Mouse (Mus musculus) midbrain, postnatal 0 days (tissue): ENCODE data around the gene Shtn1. TPM values are rescaled to one million over a fixed set of nuclear protein-coding genes. Genes with fewer than 3 reads are reported as not detected.
A peak's percentile ranks its signal among the peaks of the same experiment; 100 is the strongest.

Experiments used
- ATAC-seq: fragments of 200-750 bp; cut with Nextera tagmentation; 2 replicates; pipeline ENCODE4 v1.8.0; 2017; ENCODE audit warnings: moderate number of reproducible peaks, mild to moderate bottlenecking, moderate TSS enrichment, moderate library complexity; ENCODE audit not compliant: low FRiP score
- DNase-seq: peaks from one replicate; pipeline ENCODE4 v3.0.0-alpha.2; 2015; ENCODE audit warnings: low spot score
- H3K27ac ChIP-seq: fragments of 300-500 bp; sonication (generic); 2 replicates; pipeline ENCODE4 v1.5.1; 2014; ENCODE audit warnings: low read depth, mild to moderate bottlenecking, low read length, mixed read lengths
- H3K27me3 ChIP-seq: fragments of 300-500 bp; sonication (generic); 2 replicates; pipeline ENCODE4 v1.6.1; 2014; ENCODE audit warnings: low read length, control low read depth, mixed read lengths; ENCODE audit not compliant: insufficient read depth
- H3K36me3 ChIP-seq: fragments of 300-500 bp; sonication (generic); 2 replicates; pipeline ENCODE4 v1.6.1; 2014; ENCODE audit warnings: low read length, control low read depth, mixed read lengths; ENCODE audit not compliant: insufficient read depth
- H3K4me1 ChIP-seq: fragments of 300-500 bp; sonication (generic); 2 replicates; pipeline ENCODE4 v1.6.1; 2014; ENCODE audit warnings: mild to moderate bottlenecking, control low read depth, antibody characterized with exemption, low read length, mixed read lengths; ENCODE audit not compliant: insufficient read depth
- H3K4me2 ChIP-seq: fragments of 300-500 bp; sonication (generic); 2 replicates; pipeline ENCODE4 v1.6.1; 2014; ENCODE audit warnings: low read depth, mild to moderate bottlenecking, low read length, mixed read lengths; ENCODE audit not compliant: poor library complexity, severe bottlenecking
- H3K4me3 ChIP-seq: fragments of 300-500 bp; sonication (generic); 2 replicates; pipeline ENCODE4 v1.5.1; 2014; ENCODE audit warnings: low read depth, mild to moderate bottlenecking, low read length, moderate library complexity
- H3K9ac ChIP-seq: fragments of 300-500 bp; sonication (generic); replicated peaks from 2 replicates; pipeline ENCODE4 v1.6.1; 2014; ENCODE audit warnings: mild to moderate bottlenecking, low read length, moderate library complexity, mixed read lengths; ENCODE audit not compliant: poor library complexity, severe bottlenecking
- H3K9me3 ChIP-seq: fragments of 300-500 bp; sonication (generic); 2 replicates; pipeline ENCODE4 v1.6.1; 2016; ENCODE audit warnings: low read length, control low read depth
- CTCF ChIP-seq: IDR thresholded peaks from 2 replicates; pipeline ENCODE4 v1.5.1; 2016; ENCODE audit warnings: antibody characterized with exemption, mild to moderate bottlenecking
- WGBS: fragments of 180-500 bp; shearing (Covaris S2); extraction: QIAGEN DNeasy Blood & Tissue Kit; methylation state at CpG from one replicate; pipeline ENCODE4 v1.1.7; 2014; 5-methylcytosine and 5-hydroxymethylcytosine counted together
- polyA plus RNA-seq: library from polyadenylated mRNA; unstranded; fragments of >200 nt; fragmentation: Nextera tagmentation; extraction: Ambion mirVana; gene quantifications from 2 replicates; pipeline ENCODE4 v1.2.1, GENCODE M21; 2015
- total RNA-seq: library from RNA; depleted of rRNA; stranded (reverse); fragments of >200 nt; gene quantifications from 2 replicates; pipeline ENCODE4 v1.2.3, GENCODE M21; 2014; rRNA removed

Shtn1 gene
- 69.8 and 70.9 TPM in 2 replicates for total RNA-seq
- 67.5 and 68.1 TPM in 2 replicates for polyA plus RNA-seq

- Histone ChIP-seq H3K27ac (peak within 1 kb of the TSS; percentile 81), H3K4me2 (peak within 1 kb of the TSS; percentile 83), H3K36me3 (no peaks in the 10 kb centered on the region), H3K9me3 (no peaks in the 10 kb centered on the region), H3K4me1 (peaks cover 7% of the 10 kb centered on the region; the same call in 1 of the 2 replicates), H3K4me3 (peak within 1 kb of the TSS; percentile 59), H3K9ac (peak within 1 kb of the TSS; percentile 93), H3K27me3 (no peaks in the 10 kb centered on the region)
- peak; percentile 70 for DNase-seq
- peak; percentile 92 for ATAC-seq
- WGBS, result under 1% methylated on average over 36 of the region's 46 CpGs
- TF ChIP-seq CTCF, result no peak
These were observed at the start of gene Shtn1 for GRCm38 (mm10) chr19:59075472-59076101. Shtn1 (minus strand) TSS chr19:59076100.

GRCm38 (mm10) chr19:59114152-59114551 is 38.3 kb upstream of the Shtn1 start:
- H3K9ac ChIP-seq, result no peak overlapping the region
- H3K27me3 ChIP-seq, result no peaks in the 10 kb centered on the region
- H3K4me2 ChIP-seq, result no peak overlapping the region
- DNase-seq (no peak), ATAC-seq (no peak)
- no peak overlapping the region for H3K4me3 ChIP-seq
- no peaks in the 10 kb centered on the region for H3K36me3 ChIP-seq
- no peak for TF ChIP-seq CTCF
- no peaks in the 10 kb centered on the region for H3K9me3 ChIP-seq
- H3K4me1 ChIP-seq, result no peaks in the 10 kb centered on the region
- WGBS, result 68% methylated on average over 4 of the region's 4 CpGs
- no peak overlapping the region for H3K27ac ChIP-seq

- ATAC-seq, result no peak
- no peak overlapping the region for H3K4me2 ChIP-seq
- WGBS, result 28% methylated on average over 1 of the region's 1 CpGs
These were observed 34.0 kb upstream of the Shtn1 start for GRCm38 (mm10) chr19:59109937-59110336.

GRCm38 (mm10) chr19:59098315-59098714 is 22.4 kb upstream of the Shtn1 start:
- WGBS, result 70% methylated on average over 1 of the region's 1 CpGs
- Histone ChIP-seq H3K4me1 (no peaks in the 10 kb centered on the region), H3K27ac (no peak overlapping the region), H3K4me2 (no peak overlapping the region), H3K36me3 (no peaks in the 10 kb centered on the region), H3K27me3 (no peaks in the 10 kb centered on the region), H3K4me3 (no peak overlapping the region), H3K9me3 (peaks cover 4% of the 10 kb centered on the region; the same call in 1 of the 2 replicates), H3K9ac (no peak overlapping the region)
- no peak for ATAC-seq
- TF ChIP-seq CTCF, result no peak
- DNase-seq, result no peak

More at GRCm38 (mm10) chr19:59109937-59110336, 34.0 kb upstream of the Shtn1 start:
- no peak overlapping the region for H3K4me3 ChIP-seq
- no peaks in the 10 kb centered on the region for H3K27me3 ChIP-seq
- no peaks in the 10 kb centered on the region for H3K4me1 ChIP-seq
- H3K9me3 ChIP-seq, result no peaks in the 10 kb centered on the region
- no peak overlapping the region for H3K27ac ChIP-seq
- DNase-seq, result no peak
- H3K36me3 ChIP-seq, result no peaks in the 10 kb centered on the region
- H3K9ac ChIP-seq, result no peak overlapping the region
- no peak for TF ChIP-seq CTCF

- no peaks in the 10 kb centered on the region for H3K36me3 ChIP-seq
- no peak overlapping the region for H3K4me2 ChIP-seq
- WGBS, result 95% methylated on average over 7 of the region's 7 CpGs
- H3K4me1 ChIP-seq, result no peaks in the 10 kb centered on the region
- no peaks in the 10 kb centered on the region for H3K9me3 ChIP-seq
- H3K27me3 ChIP-seq, result no peaks in the 10 kb centered on the region
- H3K9ac ChIP-seq, result no peak overlapping the region
- no peak overlapping the region for H3K4me3 ChIP-seq
- TF ChIP-seq CTCF, result no peak
- H3K27ac ChIP-seq, result no peak overlapping the region
- DNase-seq, result no peak
- ATAC-seq, result no peak
These were observed 16.4 kb upstream of the Shtn1 start for GRCm38 (mm10) chr19:59092295-59092694.

- H3K27me3 ChIP-seq, result no peaks in the 10 kb centered on the region
- H3K4me1 ChIP-seq, result no peaks in the 10 kb centered on the region
- no peak overlapping the region for H3K9ac ChIP-seq
- H3K9me3 ChIP-seq, result 0 out of 2 replicates have a peak, but pooled peaks cover 4% of the 10 kb centered on the region
- no peak for DNase-seq
- H3K4me2 ChIP-seq, result no peak overlapping the region
- no peaks in the 10 kb centered on the region for H3K36me3 ChIP-seq
- 63% methylated on average over 1 of the region's 1 CpGs for WGBS
- TF ChIP-seq CTCF, result no peak
- no peak for ATAC-seq
- H3K4me3 ChIP-seq, result no peak overlapping the region
- H3K27ac ChIP-seq, result no peak overlapping the region
These were observed 14.4 kb upstream of the Shtn1 start for GRCm38 (mm10) chr19:59090337-59090736.
